Mouse (Mus musculus) spleen, adult 2 months (tissue): ENCODE results near the gene Hgf.

Experiments used
- CTCF ChIP-seq: fragments of 200-500 bp; IDR thresholded peaks from 2 replicates; pipeline ENCODE4 v1.5.1; 2011; ENCODE audit warnings: mild to moderate bottlenecking, inconsistent platforms; ENCODE audit not compliant: insufficient read depth, insufficient read length, insufficient replicate concordance; ENCODE audit errors: extremely low read depth
- POLR2A ChIP-seq: fragments of 200-500 bp; IDR thresholded peaks from 2 replicates; pipeline ENCODE4 v1.6.1; 2011; ENCODE audit warnings: low read depth, low read length, inconsistent platforms

DNA sequence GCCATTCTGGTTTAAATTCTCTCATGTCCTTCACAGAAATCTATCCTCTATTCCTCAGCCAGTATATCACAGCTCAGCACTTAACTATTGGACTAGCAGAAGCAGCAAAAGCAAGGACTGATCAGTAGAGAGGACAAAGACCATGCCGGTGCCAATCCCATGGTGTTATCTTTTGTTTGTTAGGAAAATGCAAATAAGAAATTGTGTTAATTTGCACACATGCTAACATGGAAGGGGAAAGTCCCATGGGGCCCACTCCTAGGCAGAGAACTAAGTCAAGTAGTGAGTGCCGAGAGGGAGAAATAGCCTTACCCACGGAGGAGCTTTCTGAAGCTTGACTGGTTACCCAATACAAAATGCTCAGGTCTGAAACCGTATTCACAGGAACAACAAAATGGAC, 42.4 kb downstream of the Hgf start:
- no peak for TF ChIP-seq CTCF
- no peak for TF ChIP-seq POLR2A
